17 mouse cellular contexts compared by ENCODE assay signal in the genomic region with DNA sequence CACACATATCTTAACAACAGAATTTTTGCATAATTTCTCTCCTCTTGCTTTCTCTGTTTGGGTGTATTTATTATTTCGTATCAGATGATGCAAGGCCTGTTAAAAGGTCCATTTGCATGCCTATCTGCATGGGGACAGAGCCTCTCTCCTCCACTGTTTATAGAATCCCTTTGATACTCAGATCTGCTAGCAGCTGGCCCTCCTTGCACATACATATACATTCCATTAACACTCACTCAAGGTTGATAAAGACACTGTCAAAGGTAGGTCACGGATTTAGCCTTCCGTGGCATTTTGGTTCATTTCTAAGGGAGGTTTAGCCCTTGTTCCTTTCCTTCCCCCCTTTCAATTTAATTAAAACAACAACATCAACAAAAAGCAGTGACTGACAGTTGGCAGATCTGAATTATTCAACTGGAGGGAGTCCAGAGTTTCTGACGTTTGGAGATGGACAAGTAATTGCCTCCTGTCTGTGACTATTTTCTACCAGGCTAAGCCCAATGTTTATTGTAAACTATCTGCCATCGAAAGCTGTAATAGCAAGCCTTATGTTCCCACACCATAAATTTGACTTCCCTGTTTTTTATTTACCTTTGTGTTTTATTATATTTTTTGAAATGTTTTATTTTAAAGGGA. TPM values are rescaled to one million over a fixed set of nuclear protein-coding genes. Genes with fewer than 3 reads are reported as not detected.
A peak's percentile ranks its signal among the peaks of the same experiment; 100 is the strongest.
DNase-seq lines count a peak whose midpoint lies in the region; ATAC-seq and TF ChIP-seq lines count a peak whose summit lies in the region.
"Had no signal": no experiment of that assay in that cellular context is flagged by ENCODE, and none has a peak within 500 bp of the region (broad histone marks: within the 10 kb centered on the region; RNA-seq: fewer than 3 reads in every experiment).

No protein-coding gene starts in this region.

- no peak for DNase-seq in forebrain, embryonic 10.5 days (ENCODE audit: extremely low spot score, low spot score)
- no peak for DNase-seq in heart, postnatal 0 days (ENCODE audit: low spot score)
- no peak for DNase-seq in heart, adult 2 months
- DNase-seq: cerebellum, adult 9-11 months; gastrocnemius, postnatal 14 days; right cerebral cortex, postnatal 4 days; thymus, adult 2 months had no signal

- ATAC-seq in forebrain, embryonic 13.5 days: peak; percentile 85
- no peak for ATAC-seq in heart, postnatal 0 days (ENCODE audit: insufficient read depth, low read depth)
- no peak for ATAC-seq in megakaryocyte, adult 5-6 weeks (ENCODE audit: poor library complexity, severe bottlenecking)
- 0 out of 2 replicates have a peak, but pooled peaks have one; percentile 48 for ATAC-seq in midbrain, embryonic 16.5 days
- no peak for ATAC-seq in cerebellum, adult (ENCODE audit: insufficient number of reproducible peaks, low FRiP score, low TSS enrichment)
- ATAC-seq: intestine, embryonic 15.5 days had no signal

- peak overlapping the region; percentile 27; the same call in 1 of the 2 replicates for H3K27ac ChIP-seq in forebrain, embryonic 13.5 days
- H3K27ac ChIP-seq in forebrain, embryonic 10.5 days: no peak overlapping the region
- peak overlapping the region; percentile 49; the same call in 1 of the 2 replicates for H3K27ac ChIP-seq in heart, postnatal 0 days (ENCODE audit: low read depth)
- H3K27ac ChIP-seq in heart, adult 2 months: no peak overlapping the region
- H3K27ac ChIP-seq in midbrain, embryonic 16.5 days (ENCODE audit: low read length): peak overlapping the region; percentile 55; the same call in 1 of the 2 replicates
- H3K27ac ChIP-seq: intestine, embryonic 15.5 days; kidney, postnatal 0 days; liver, embryonic 14.5 days had no signal

- no peak overlapping the region; the same call in 1 of the 2 replicates for H3K4me2 ChIP-seq in forebrain, embryonic 13.5 days
- no peak overlapping the region for H3K4me2 ChIP-seq in heart, postnatal 0 days (ENCODE audit: low read depth, low read length)
- no peak overlapping the region for H3K4me2 ChIP-seq in midbrain, embryonic 16.5 days (ENCODE audit: low read length)
- H3K4me2 ChIP-seq: intestine, embryonic 15.5 days had no signal

- TF ChIP-seq CTCF in heart, postnatal 0 days (IDR thresholded peaks at IDR 0.05; ENCODE audit: low read depth): no peak
- no peak for TF ChIP-seq CTCF in heart, adult 2 months (IDR thresholded peaks at IDR 0.05)

- 28% methylated on average over 5 of the region's 5 CpGs for WGBS in forebrain, embryonic 13.5 days
- WGBS in forebrain, embryonic 10.5 days: 66% methylated on average over 5 of the region's 5 CpGs
- WGBS in heart, postnatal 0 days: 31% methylated on average over 5 of the region's 5 CpGs
- WGBS in heart, adult 2 months: 48% methylated on average over 5 of the region's 5 CpGs
- 21% methylated on average over 5 of the region's 5 CpGs for WGBS in midbrain, embryonic 16.5 days

- H3K36me3 ChIP-seq in forebrain, embryonic 13.5 days (ENCODE audit: poor library complexity, severe bottlenecking): no peaks in the 10 kb centered on the region
- no peaks in the 10 kb centered on the region for H3K36me3 ChIP-seq in forebrain, embryonic 10.5 days (replicated peaks)
- no peaks in the 10 kb centered on the region for H3K36me3 ChIP-seq in heart, postnatal 0 days (replicated peaks; ENCODE audit: control insufficient read depth, insufficient read depth, low read length)
- H3K36me3 ChIP-seq in heart, adult 2 months (ENCODE audit: control insufficient read depth, insufficient read depth, low read length): peaks cover 2% of the 10 kb centered on the region
- no peaks in the 10 kb centered on the region for H3K36me3 ChIP-seq in megakaryocyte, embryonic 14.5 days (replicated peaks; ENCODE audit: low read length)
- no peaks in the 10 kb centered on the region for H3K36me3 ChIP-seq in midbrain, embryonic 16.5 days (ENCODE audit: control insufficient read depth, insufficient read depth, low read length)
- H3K36me3 ChIP-seq: intestine, embryonic 15.5 days had no signal

- no peaks in the 10 kb centered on the region for H3K79me2 ChIP-seq in heart, adult 2 months (replicated peaks; ENCODE audit: control insufficient read depth, insufficient read depth, low read length)

- TF ChIP-seq EP300 in heart, postnatal 0 days (IDR thresholded peaks at IDR 0.05; ENCODE audit: low read depth): no peak
- no peak for TF ChIP-seq EP300 in heart, adult 2 months (IDR thresholded peaks at IDR 0.05; ENCODE audit: insufficient read depth, low read depth, low read length)

- peaks cover 33% of the 10 kb centered on the region for H3K4me1 ChIP-seq in forebrain, embryonic 13.5 days
- peaks cover 25% of the 10 kb centered on the region for H3K4me1 ChIP-seq in forebrain, embryonic 10.5 days
- peaks cover 12% of the 10 kb centered on the region; the same call in 1 of the 2 replicates for H3K4me1 ChIP-seq in heart, postnatal 0 days (ENCODE audit: control insufficient read depth, insufficient read depth)
- peaks cover 4% of the 10 kb centered on the region for H3K4me1 ChIP-seq in heart, adult 2 months (ENCODE audit: control insufficient read depth, insufficient read depth, low read length)
- peaks cover 64% of the 10 kb centered on the region for H3K4me1 ChIP-seq in megakaryocyte, embryonic 14.5 days
- peaks cover 13% of the 10 kb centered on the region for H3K4me1 ChIP-seq in midbrain, embryonic 16.5 days (ENCODE audit: control insufficient read depth, insufficient read depth, low read length)

- no peak overlapping the region for H3K9ac ChIP-seq in forebrain, embryonic 13.5 days
- no peak overlapping the region for H3K9ac ChIP-seq in heart, postnatal 0 days (replicated peaks; ENCODE audit: low read depth, low read length)
- H3K9ac ChIP-seq in heart, adult 2 months (ENCODE audit: low read depth, low read length): no peak overlapping the region
- H3K9ac ChIP-seq in midbrain, embryonic 16.5 days (ENCODE audit: low read depth, low read length): no peak overlapping the region
- H3K9ac ChIP-seq: intestine, embryonic 15.5 days; liver, embryonic 14.5 days had no signal

- intact Hi-C loops in heart, adult 2 months (cut with DNase I): no loop called here

- H3K27me3 ChIP-seq in forebrain, embryonic 13.5 days: no peaks in the 10 kb centered on the region
- no peaks in the 10 kb centered on the region for H3K27me3 ChIP-seq in forebrain, embryonic 10.5 days (ENCODE audit: poor library complexity, severe bottlenecking)
- H3K27me3 ChIP-seq in heart, postnatal 0 days (ENCODE audit: control insufficient read depth, insufficient read depth, low read length): no peaks in the 10 kb centered on the region
- no peaks in the 10 kb centered on the region for H3K27me3 ChIP-seq in heart, adult 2 months (ENCODE audit: control insufficient read depth, insufficient read depth, low read length)
- H3K27me3 ChIP-seq in megakaryocyte, embryonic 14.5 days (replicated peaks): no peaks in the 10 kb centered on the region
- no peaks in the 10 kb centered on the region for H3K27me3 ChIP-seq in midbrain, embryonic 16.5 days (ENCODE audit: control insufficient read depth, insufficient read depth, low read depth, low read length)
- H3K27me3 ChIP-seq: intestine, embryonic 15.5 days had no signal

- no peaks in the 10 kb centered on the region for H3K9me3 ChIP-seq in forebrain, embryonic 13.5 days (replicated peaks)
- no peaks in the 10 kb centered on the region for H3K9me3 ChIP-seq in forebrain, embryonic 10.5 days
- no peaks in the 10 kb centered on the region for H3K9me3 ChIP-seq in heart, postnatal 0 days (replicated peaks; ENCODE audit: control insufficient read depth, low read length)
- H3K9me3 ChIP-seq in megakaryocyte, embryonic 14.5 days: no peaks in the 10 kb centered on the region
- H3K9me3 ChIP-seq in midbrain, embryonic 16.5 days (replicated peaks; ENCODE audit: control insufficient read depth, low read length, poor library complexity, severe bottlenecking): no peaks in the 10 kb centered on the region
- H3K9me3 ChIP-seq: intestine, embryonic 15.5 days had no signal

- H3K4me3 ChIP-seq in forebrain, embryonic 13.5 days: no peak overlapping the region
- H3K4me3 ChIP-seq in forebrain, embryonic 10.5 days: no peak overlapping the region
- no peak overlapping the region for H3K4me3 ChIP-seq in heart, postnatal 0 days (ENCODE audit: low read depth, low read length)
- H3K4me3 ChIP-seq in heart, adult 2 months: no peak overlapping the region
- H3K4me3 ChIP-seq in megakaryocyte, embryonic 14.5 days (replicated peaks): peak overlapping the region; percentile 47
- no peak overlapping the region for H3K4me3 ChIP-seq in midbrain, embryonic 16.5 days (ENCODE audit: low read depth, low read length)
- H3K4me3 ChIP-seq: intestine, embryonic 15.5 days had no signal

- TF ChIP-seq POLR2A in heart, adult 2 months (IDR thresholded peaks at IDR 0.05; ENCODE audit: insufficient read depth, low read depth, low read length): no peak

RNA-seq across cellular contexts. Expression of gene March10, which starts 17.3 kb away (rescaled TPM):
- polyA plus RNA-seq in forebrain, embryonic 13.5 days (2015; fragmentation: Nextera tagmentation; extraction: Ambion mirVana): not detected in 2 replicates
- 0.06 and 0.09 TPM in 2 replicates for polyA plus RNA-seq in forebrain, embryonic 10.5 days (2016; fragmentation: Nextera tagmentation; extraction: Ambion mirVana)
- not detected in 2 replicates for total RNA-seq in heart, postnatal 0 days (2014; rRNA removed; ENCODE audit: low replicate concordance)
- not detected in 2 replicates for polyA plus RNA-seq in heart, postnatal 0 days (2015; fragmentation: Nextera tagmentation; extraction: Ambion mirVana)
- not detected for total RNA-seq in heart, adult 2 months (2021)
- polyA plus RNA-seq in heart, adult 2 months (2012; rRNA removed): 0.08 and 0.38 TPM in 2 replicates
- 0.87 and 1.3 TPM in 2 replicates for polyA plus RNA-seq in megakaryocyte, embryonic 14.5 days (2012; ENCODE audit: insufficient read depth, low replicate concordance)
- not detected in 2 replicates for total RNA-seq in megakaryocyte, adult 5-6 weeks (2015)
- not detected in 2 replicates for total RNA-seq in megakaryocyte, adult 5-6 weeks (2017)
- 0.45 and 0.73 TPM in 2 replicates for polyA plus RNA-seq in midbrain, embryonic 16.5 days (2015; fragmentation: Nextera tagmentation; extraction: Ambion mirVana)
- total RNA-seq: adrenal gland, adult 18-20 months; gastrocnemius, postnatal 14 days had no signal
- polyA plus RNA-seq: intestine, embryonic 15.5 days; limb, embryonic 11.5 days; liver, embryonic 14.5 days had no signal

Comparison
In these comparisons a context has a peak if more than half of its experiments do, and no peak if none do; other contexts are left out.
1. H3K27ac ChIP-seq: peak in forebrain, embryonic 13.5 days (single experiment), heart, postnatal 0 days (single experiment) and midbrain, embryonic 16.5 days (single experiment); none in forebrain, embryonic 10.5 days (single experiment) and heart, adult 2 months (single experiment).
2. ATAC-seq: peak in forebrain, embryonic 13.5 days (single experiment) and midbrain, embryonic 16.5 days (single experiment); none in heart, postnatal 0 days (single experiment), megakaryocyte, adult 5-6 weeks (single experiment) and cerebellum, adult (single experiment).